Mouse (Mus musculus) testis, adult 2 months (tissue): Measurements from ENCODE around the gene Hectd3. TPM values are rescaled to one million over a fixed set of nuclear protein-coding genes. Genes with fewer than 3 reads are reported as not detected.

ENCODE experiments used
- H3K27ac ChIP-seq: fragments of 200-500 bp; 2 replicates; pipeline ENCODE4 v1.5.1; 2012; ENCODE audit warnings: low read depth, low read length; ENCODE audit not compliant: control insufficient read depth, insufficient read depth
- H3K27me3 ChIP-seq: fragments of 200-500 bp; 2 replicates; pipeline ENCODE4 v1.6.1; 2012; ENCODE audit warnings: mild to moderate bottlenecking, low read length, moderate library complexity; ENCODE audit not compliant: control insufficient read depth, insufficient read depth
- H3K36me3 ChIP-seq: fragments of 200-500 bp; 2 replicates; pipeline ENCODE4 v1.6.1; 2012; ENCODE audit warnings: mild to moderate bottlenecking, low read length; ENCODE audit not compliant: control insufficient read depth, insufficient read depth
- H3K4me1 ChIP-seq: fragments of 200-500 bp; 2 replicates; pipeline ENCODE4 v1.6.1; 2012; ENCODE audit warnings: low read length; ENCODE audit not compliant: control insufficient read depth, insufficient read depth
- H3K4me3 ChIP-seq: fragments of 200-500 bp; 2 replicates; pipeline ENCODE4 v1.5.1; 2012; ENCODE audit warnings: low read depth, mild to moderate bottlenecking, low read length, moderate library complexity, mixed read lengths; ENCODE audit not compliant: control insufficient read depth
- CTCF ChIP-seq: fragments of 200-500 bp; IDR thresholded peaks from 2 replicates; pipeline ENCODE4 v1.5.1; 2012; ENCODE audit warnings: low read depth, mild to moderate bottlenecking, inconsistent platforms, low read length, moderate library complexity; ENCODE audit not compliant: control insufficient read depth, insufficient read depth, insufficient replicate concordance
- POLR2A ChIP-seq: fragments of 200-500 bp; IDR thresholded peaks from 2 replicates; pipeline ENCODE4 v1.6.1; 2012; ENCODE audit warnings: low read depth, mild to moderate bottlenecking, inconsistent platforms, low read length, moderate library complexity; ENCODE audit not compliant: control insufficient read depth
- polyA plus RNA-seq: library from polyadenylated mRNA; depleted of rRNA; stranded (reverse); fragments of >200 nt; gene quantifications from 2 replicates; pipeline ENCODE4 v1.2.3, GENCODE M21; 2012; rRNA removed

The Hectd3 gene
- polyA plus RNA-seq, 1 experiment, result 10.9 TPM

- H3K36me3 ChIP-seq, result no peaks in the 10 kb centered on the region
- H3K27ac ChIP-seq, result no peak overlapping the region
- no peak overlapping the region for H3K4me3 ChIP-seq
- H3K27me3 ChIP-seq, result no peaks in the 10 kb centered on the region
- H3K4me1 ChIP-seq, result no peaks in the 10 kb centered on the region
- TF ChIP-seq CTCF (no peak), POLR2A (no peak)
Observed at GRCm38 (mm10) chr4:117041283-117041721, 46.2 kb downstream of the Hectd3 start.

- TF ChIP-seq CTCF (no peak), POLR2A (no peak)
- Histone ChIP-seq H3K4me1 (no peaks in the 10 kb centered on the region), H3K27me3 (no peaks in the 10 kb centered on the region), H3K4me3 (no peak overlapping the region), H3K27ac (no peak overlapping the region), H3K36me3 (no peaks in the 10 kb centered on the region)
Observed at GRCm38 (mm10) chr4:117048836-117049235, 53.7 kb downstream of the Hectd3 start.

GRCm38 (mm10) chr4:117049485-117049884 is 54.4 kb downstream of the Hectd3 start:
- H3K36me3 ChIP-seq, result no peaks in the 10 kb centered on the region
- H3K4me3 ChIP-seq, result no peak overlapping the region
- H3K4me1 ChIP-seq, result no peaks in the 10 kb centered on the region
- no peak overlapping the region for H3K27ac ChIP-seq
- TF ChIP-seq CTCF (no peak), POLR2A (no peak)
- H3K27me3 ChIP-seq, result no peaks in the 10 kb centered on the region

GRCm38 (mm10) chr4:117052626-117053025 is 57.5 kb downstream of the Hectd3 start:
- Histone ChIP-seq H3K4me3 (no peak overlapping the region), H3K27ac (no peak overlapping the region), H3K4me1 (no peaks in the 10 kb centered on the region), H3K36me3 (no peaks in the 10 kb centered on the region), H3K27me3 (no peaks in the 10 kb centered on the region)
- TF ChIP-seq POLR2A (no peak), CTCF (no peak)

- TF ChIP-seq POLR2A (no peak), CTCF (no peak)
- no peaks in the 10 kb centered on the region for H3K27me3 ChIP-seq
- no peaks in the 10 kb centered on the region for H3K36me3 ChIP-seq
- H3K4me1 ChIP-seq, result no peaks in the 10 kb centered on the region
- no peak overlapping the region for H3K4me3 ChIP-seq
- no peak overlapping the region; the same call in 1 of the 2 replicates for H3K27ac ChIP-seq
Observed at GRCm38 (mm10) chr4:117053956-117054355, 58.8 kb downstream of the Hectd3 start.

Other genes with a start within 250 kb of the Hectd3 start
- 30.9 and 35.0 TPM in 2 replicates for gene Toe1, start 187.7 kb upstream of the Hectd3 start, polyA plus RNA-seq
- 5.7 and 6.2 TPM in 2 replicates for gene Mutyh, start 187.6 kb upstream of the Hectd3 start, polyA plus RNA-seq
- 2.0 and 3.5 TPM in 2 replicates for gene Hpdl, start 173.6 kb upstream of the Hectd3 start, polyA plus RNA-seq
- 3.7 and 4.7 TPM in 2 replicates for gene Zswim5, start 117.9 kb upstream of the Hectd3 start, polyA plus RNA-seq
- gene Urod, start 904 bp upstream of the Hectd3 start, polyA plus RNA-seq, result 16.5 and 16.8 TPM in 2 replicates
- gene Eif2b3, start 24.1 kb downstream of the Hectd3 start, polyA plus RNA-seq, result 5.4 and 6.3 TPM in 2 replicates
- gene Ptch2, start 100.8 kb downstream of the Hectd3 start, polyA plus RNA-seq, result 31.0 and 31.2 TPM in 2 replicates
- gene Btbd19, start 130.4 kb downstream of the Hectd3 start, polyA plus RNA-seq, result 2.6 and 3.2 TPM in 2 replicates
- gene Tctex1d4, start 131.5 kb downstream of the Hectd3 start, polyA plus RNA-seq, result 0.28 and 0.29 TPM in 2 replicates
- 0.94 and 1.5 TPM in 2 replicates for gene Plk3, start 138.6 kb downstream of the Hectd3 start, polyA plus RNA-seq
- gene Rps8, start 160.9 kb downstream of the Hectd3 start, polyA plus RNA-seq, result 185 and 230 TPM in 2 replicates
- 307 and 325 TPM in 2 replicates for gene Kif2c, start 187.3 kb downstream of the Hectd3 start, polyA plus RNA-seq